Mouse (Mus musculus) neural tube, embryonic 13.5 days (tissue): ENCODE results near the gene Hist2h3c1. TPM values are rescaled to one million over a fixed set of nuclear protein-coding genes. Genes with fewer than 3 reads are reported as not detected.
"Not testable (repeated sequence)": the region's sequence is repeated elsewhere in the genome, so short reads cannot be mapped to it uniquely, and the experiment has no call there.

Experiments used
- ATAC-seq: fragments of 200-750 bp; cut with Nextera tagmentation; 2 replicates; pipeline ENCODE4 v1.8.0; 2017; ENCODE audit warnings: low read depth, mild to moderate bottlenecking, moderate TSS enrichment, moderate library complexity
- H3K27ac ChIP-seq: fragments of 300-500 bp; sonication (generic); replicated peaks from 2 replicates; pipeline ENCODE4 v1.5.1; 2015; ENCODE audit warnings: moderate library complexity, mild to moderate bottlenecking, inconsistent platforms
- H3K27me3 ChIP-seq: fragments of 300-500 bp; sonication (generic); 2 replicates; pipeline ENCODE4 v1.6.1; 2015; ENCODE audit warnings: mild to moderate bottlenecking, inconsistent platforms
- H3K36me3 ChIP-seq: fragments of 300-500 bp; sonication (generic); 2 replicates; pipeline ENCODE4 v1.6.1; 2015; ENCODE audit warnings: mild to moderate bottlenecking, inconsistent platforms
- H3K4me1 ChIP-seq: fragments of 300-500 bp; sonication (generic); replicated peaks from 2 replicates; pipeline ENCODE4 v1.6.1; 2015; ENCODE audit warnings: inconsistent platforms
- H3K4me2 ChIP-seq: fragments of 300-500 bp; sonication (generic); 2 replicates; pipeline ENCODE4 v1.6.1; 2015; ENCODE audit warnings: inconsistent platforms, mild to moderate bottlenecking, moderate library complexity
- H3K4me3 ChIP-seq: fragments of 300-500 bp; sonication (generic); 2 replicates; pipeline ENCODE4 v1.5.1; 2015; ENCODE audit warnings: mild to moderate bottlenecking, inconsistent platforms
- H3K9ac ChIP-seq: fragments of 300-500 bp; sonication (generic); 2 replicates; pipeline ENCODE4 v1.6.1; 2015; ENCODE audit warnings: moderate library complexity, mild to moderate bottlenecking, inconsistent platforms
- H3K9me3 ChIP-seq: fragments of 300-500 bp; sonication (generic); 2 replicates; pipeline ENCODE4 v1.6.1; 2016; ENCODE audit warnings: inconsistent platforms
- WGBS: fragments of 180-500 bp; shearing (Covaris S2); methylation state at CpG from one replicate; pipeline ENCODE4 v1.1.7; 2015; 5-methylcytosine and 5-hydroxymethylcytosine counted together
- microRNA-seq: library from miRNA; unstranded; fragments of <30 nt; microRNA quantifications from one replicate; pipeline ENCODE4, GENCODE M21; 2016
- polyA plus RNA-seq: library from polyadenylated mRNA; unstranded; fragments of >200 nt; fragmentation: Nextera tagmentation; extraction: Ambion mirVana; gene quantifications from 2 replicates; pipeline ENCODE4 v1.2.1, GENCODE M21; 2015

The Hist2h3c1 gene
- polyA plus RNA-seq, 1 experiment from 2014 or later, result 0.38 TPM

DNA sequence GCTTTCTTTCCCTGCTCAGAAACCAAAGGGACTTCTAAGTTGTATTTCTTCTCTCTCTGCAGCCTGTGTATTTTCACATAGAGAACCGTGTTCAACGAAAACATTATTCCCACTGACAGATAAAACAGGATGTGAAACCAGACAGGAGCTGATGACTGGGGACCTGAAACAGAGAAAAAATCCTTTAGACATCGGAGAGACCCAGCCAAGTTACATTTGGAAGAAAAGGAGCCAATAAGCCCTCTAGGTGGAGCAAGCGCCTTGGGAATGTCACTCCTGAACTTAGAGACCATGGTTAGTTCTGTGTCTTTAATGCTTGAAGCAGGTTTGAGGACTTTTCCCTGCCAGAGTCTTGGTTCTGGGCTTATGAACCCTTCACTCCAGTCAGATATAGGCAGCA lies 38.0 kb downstream of the Hist2h3c1 start:
- H3K4me1 ChIP-seq, result 0 out of 2 replicates have a peak, but pooled peaks cover 5% of the 10 kb centered on the region
- H3K9me3 ChIP-seq, result no peaks in the 10 kb centered on the region
- peaks cover 36% of the 10 kb centered on the region for H3K27me3 ChIP-seq
- H3K36me3 ChIP-seq, result no peaks in the 10 kb centered on the region
- H3K4me2 ChIP-seq, result no peak overlapping the region
- no peak overlapping the region for H3K4me3 ChIP-seq
- H3K27ac ChIP-seq, result no peak overlapping the region
- no peak for ATAC-seq
- H3K9ac ChIP-seq, result no peak overlapping the region
- 27% methylated on average over 4 of the region's 4 CpGs for WGBS

DNA sequence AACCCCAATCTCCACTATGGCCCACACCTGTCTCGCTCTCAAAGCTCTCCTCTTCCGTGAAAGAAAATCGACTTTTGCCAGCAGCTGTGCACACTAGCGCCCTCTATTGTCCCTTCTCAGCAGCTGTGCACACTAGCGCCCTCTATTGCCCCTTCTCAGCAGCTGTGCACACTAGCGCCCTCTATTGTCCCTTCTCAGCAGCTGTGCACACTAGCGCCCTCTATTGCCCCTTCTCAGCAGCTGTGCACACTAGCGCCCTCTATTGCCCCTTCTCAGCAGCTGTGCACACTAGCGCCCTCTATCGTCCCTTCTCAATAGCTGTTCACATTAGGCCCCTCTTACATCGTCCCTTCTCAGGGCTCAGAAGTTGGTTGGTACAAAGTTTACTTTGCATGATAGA lies 40.8 kb downstream of the Hist2h3c1 start:
- not testable (repeated sequence) for ATAC-seq, H3K4me2 ChIP-seq, H3K27ac ChIP-seq, H3K36me3 ChIP-seq, H3K4me3 ChIP-seq, H3K9me3 ChIP-seq, H3K4me1 ChIP-seq, H3K9ac ChIP-seq
- 89% methylated on average over 11 of the region's 11 CpGs for WGBS
- H3K27me3 ChIP-seq, result peaks cover 31% of the 10 kb centered on the region

DNA sequence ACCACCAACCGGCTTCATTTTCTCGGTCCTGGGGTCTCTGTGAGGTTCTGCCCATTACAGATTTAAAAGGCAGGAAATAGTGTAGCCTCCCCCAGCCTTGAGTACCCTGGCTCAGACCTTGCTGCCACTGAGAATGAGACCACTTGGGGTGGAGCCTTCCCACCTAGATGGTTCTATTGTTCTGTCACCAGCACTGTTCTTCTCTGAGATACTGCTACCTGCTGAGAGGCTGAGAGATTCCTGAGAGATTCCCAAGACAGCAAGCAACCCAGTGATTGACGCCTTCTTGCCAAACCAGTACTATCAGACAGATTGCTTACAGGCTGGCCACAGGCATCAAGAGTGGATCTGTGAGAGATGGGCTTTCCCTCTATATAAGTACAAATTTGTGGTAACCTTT lies 42.7 kb downstream of the Hist2h3c1 start:
- H3K9ac ChIP-seq, result no peak overlapping the region
- H3K27ac ChIP-seq, result no peak overlapping the region
- 0 out of 2 replicates have a peak, but pooled peaks cover 5% of the 10 kb centered on the region for H3K4me1 ChIP-seq
- H3K4me3 ChIP-seq, result no peak overlapping the region
- ATAC-seq, result no peak
- whole genome bisulfite sequencing, result 77% methylated on average over 3 of the region's 3 CpGs
- H3K9me3 ChIP-seq, result no peaks in the 10 kb centered on the region
- peaks cover 21% of the 10 kb centered on the region for H3K27me3 ChIP-seq
- H3K4me2 ChIP-seq, result no peak overlapping the region
- no peaks in the 10 kb centered on the region for H3K36me3 ChIP-seq

DNA sequence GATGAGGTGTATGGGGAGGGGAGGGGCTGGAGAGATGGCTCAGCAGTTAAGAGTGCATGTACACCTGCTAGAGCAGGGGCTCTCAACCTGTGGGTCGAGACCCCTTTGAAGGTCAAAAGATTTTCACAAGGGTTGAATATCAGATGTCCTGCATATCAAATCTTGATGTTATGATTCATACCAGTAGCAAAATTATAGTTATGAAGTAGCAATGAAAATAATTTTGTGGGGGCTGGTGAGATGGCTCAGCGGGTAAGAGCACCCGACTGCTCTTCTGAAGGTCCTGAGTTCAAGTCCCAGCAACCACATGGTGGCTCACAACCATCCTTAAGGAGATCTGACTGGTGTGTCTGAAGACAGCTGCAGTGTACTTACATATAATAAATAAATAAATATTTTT lies 44.2 kb downstream of the Hist2h3c1 start:
- H3K27me3 ChIP-seq, H3K9me3 ChIP-seq, H3K4me1 ChIP-seq, H3K4me2 ChIP-seq, H3K9ac ChIP-seq, H3K36me3 ChIP-seq, ATAC-seq, H3K27ac ChIP-seq, H3K4me3 ChIP-seq: not testable (repeated sequence)
- WGBS, result 89% methylated on average over 3 of the region's 3 CpGs

DNA sequence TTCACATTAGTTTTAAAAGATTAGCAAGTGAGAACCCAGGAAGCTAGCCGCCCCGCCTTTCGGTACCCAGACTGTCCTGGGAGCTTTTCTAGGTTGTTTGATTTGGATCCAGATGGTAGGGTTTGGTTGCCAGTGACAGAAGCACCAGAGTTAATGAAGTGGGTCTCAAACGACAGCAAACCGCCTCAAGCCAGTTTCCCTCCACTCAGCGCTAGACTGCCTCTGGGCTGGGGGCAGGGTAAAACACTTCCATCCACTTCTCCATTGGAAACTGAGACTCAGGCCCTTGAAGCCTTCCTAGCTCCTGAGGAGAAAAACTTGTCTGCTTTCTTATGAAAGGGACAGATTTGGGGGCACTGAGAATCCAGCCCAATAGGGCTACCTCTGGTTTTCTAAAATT lies 46.2 kb downstream of the Hist2h3c1 start:
- 62% methylated on average over 6 of the region's 6 CpGs for WGBS
- peaks cover 6% of the 10 kb centered on the region; the same call in 1 of the 2 replicates for H3K27me3 ChIP-seq
- ATAC-seq, result no peak

DNA sequence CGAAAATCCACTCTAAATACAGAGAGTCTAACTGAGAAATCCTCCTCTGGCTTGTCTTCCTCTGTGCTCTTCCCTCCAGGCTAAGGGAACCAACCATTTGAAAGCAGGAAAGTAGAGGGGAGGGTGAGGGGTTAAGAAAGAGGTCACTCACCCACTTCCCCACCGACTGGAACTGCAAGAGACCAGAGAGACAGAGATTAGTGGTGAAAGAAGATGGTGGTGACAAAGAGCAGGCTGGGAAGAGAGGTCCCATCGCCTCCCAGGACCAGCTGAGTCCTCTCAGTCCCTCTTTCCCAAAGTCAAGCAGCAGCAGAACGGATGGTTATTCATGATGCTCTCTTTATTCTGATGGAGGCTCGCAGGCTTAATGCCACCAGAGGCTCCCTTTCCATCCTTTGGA lies 46.9 kb downstream of the Hist2h3c1 start:
- Histone ChIP-seq H3K27me3 (peaks cover 6% of the 10 kb centered on the region; the same call in 1 of the 2 replicates), H3K27ac (no peak overlapping the region), H3K9me3 (no peaks in the 10 kb centered on the region; the same call in 1 of the 2 replicates), H3K9ac (no peak overlapping the region), H3K36me3 (no peaks in the 10 kb centered on the region), H3K4me1 (no peaks in the 10 kb centered on the region), H3K4me3 (no peak overlapping the region), H3K4me2 (no peak overlapping the region)
- no peak for ATAC-seq
- WGBS, result 60% methylated on average over 5 of the region's 5 CpGs

More for the DNA sequence above, 46.2 kb downstream of the Hist2h3c1 start:
- no peaks in the 10 kb centered on the region for H3K36me3 ChIP-seq
- no peak overlapping the region for H3K27ac ChIP-seq
- H3K4me1 ChIP-seq, result no peaks in the 10 kb centered on the region
- H3K4me3 ChIP-seq, result no peak overlapping the region
- no peak overlapping the region for H3K9ac ChIP-seq
- no peaks in the 10 kb centered on the region; the same call in 1 of the 2 replicates for H3K9me3 ChIP-seq
- no peak overlapping the region for H3K4me2 ChIP-seq

DNA sequence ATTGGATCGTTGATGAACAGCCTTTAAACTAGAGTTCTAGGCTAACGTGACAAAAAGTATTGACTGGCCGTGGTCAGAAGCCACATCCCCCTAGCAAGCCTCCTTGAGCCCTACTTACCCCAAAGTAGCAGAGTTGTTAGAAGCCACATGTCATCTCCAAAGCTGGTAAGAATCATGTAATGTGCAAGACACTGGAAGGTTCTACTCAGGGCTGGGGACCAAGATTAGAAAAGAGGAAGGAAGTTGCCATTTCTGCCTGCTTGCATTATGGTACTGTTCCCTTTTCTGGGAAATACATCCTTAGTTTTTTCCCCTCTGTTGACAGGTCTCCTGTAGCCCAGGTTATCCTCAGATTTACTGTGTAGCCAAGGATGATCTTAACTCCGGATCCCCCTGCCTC lies 47.3 kb downstream of the Hist2h3c1 start, which contains the start of gene Fcgr1:
Gene Fcgr1 (minus strand): TSS at position 183 of the 400 bp plus-strand sequence.
- peaks cover 6% of the 10 kb centered on the region; the same call in 1 of the 2 replicates for H3K27me3 ChIP-seq
- no peak for ATAC-seq
- WGBS, result 85% methylated on average over 4 of the region's 4 CpGs
- no peak within 1 kb of the TSS for H3K27ac ChIP-seq
- H3K4me1 ChIP-seq, result no peaks in the 10 kb centered on the region
- no peaks in the 10 kb centered on the region for H3K36me3 ChIP-seq
- H3K4me3 ChIP-seq, result no peak within 1 kb of the TSS
- no peak within 1 kb of the TSS for H3K4me2 ChIP-seq
- H3K9ac ChIP-seq, result no peak within 1 kb of the TSS
- no peaks in the 10 kb centered on the region; the same call in 1 of the 2 replicates for H3K9me3 ChIP-seq

Small RNAs within 50 kb of the gene (microRNA-seq; reads per million reads assigned to microRNA genes)
- not detected for gene Gm44492
- not detected for gene Gm47311
- not detected for gene Gm47313

Other genes with a start within 250 kb of the Hist2h3c1 start
- gene Vps45, start 188.2 kb upstream of the Hist2h3c1 start, polyA plus RNA-seq, result 66.9 and 77.1 TPM in 2 replicates
- 9.4 and 12.7 TPM in 2 replicates for gene Otud7b, start 142.2 kb upstream of the Hist2h3c1 start, polyA plus RNA-seq
- gene Mtmr11, start 84.7 kb upstream of the Hist2h3c1 start, polyA plus RNA-seq, result 10.5 and 14.1 TPM in 2 replicates
- gene Sf3b4, start 74.4 kb upstream of the Hist2h3c1 start, polyA plus RNA-seq, result 135 and 145 TPM in 2 replicates
- 72.2 and 78.5 TPM in 2 replicates for gene Sv2a, start 65.5 kb upstream of the Hist2h3c1 start, polyA plus RNA-seq
- 54.1 and 63.0 TPM in 2 replicates for gene Bola1, start 27.0 kb upstream of the Hist2h3c1 start, polyA plus RNA-seq
- gene Hist2h2ab, start 26.8 kb upstream of the Hist2h3c1 start, polyA plus RNA-seq, result 0.52 TPM in 1 of 2 replicates, not detected in the other
- 1.1 and 2.1 TPM in 2 replicates for gene Hist2h2ac, start 25.8 kb upstream of the Hist2h3c1 start, polyA plus RNA-seq
- 4.0 and 4.3 TPM in 2 replicates for gene Hist2h2be, start 25.6 kb upstream of the Hist2h3c1 start, polyA plus RNA-seq
- 2.2 and 2.6 TPM in 2 replicates for gene Hist2h3c2, start 7.6 kb upstream of the Hist2h3c1 start, polyA plus RNA-seq
- gene Hist2h2aa2, start 6.4 kb upstream of the Hist2h3c1 start, polyA plus RNA-seq, result 69.0 and 69.4 TPM in 2 replicates
- 12.3 and 21.1 TPM in 2 replicates for gene Hist2h2aa1, start 1.2 kb upstream of the Hist2h3c1 start, polyA plus RNA-seq
- gene Hist2h4, start 16.6 kb downstream of the Hist2h3c1 start, polyA plus RNA-seq, result 3.3 and 3.5 TPM in 2 replicates
- gene Hist2h3b, start 22.0 kb downstream of the Hist2h3c1 start, polyA plus RNA-seq, result 13.1 and 17.8 TPM in 2 replicates
- 2.1 and 2.7 TPM in 2 replicates for gene Hist2h2bb, start 23.1 kb downstream of the Hist2h3c1 start, polyA plus RNA-seq
- gene Fcgr1, start 47.3 kb downstream of the Hist2h3c1 start, polyA plus RNA-seq, result 1.9 and 2.1 TPM in 2 replicates
- gene BC107364, start 205.6 kb downstream of the Hist2h3c1 start, polyA plus RNA-seq, result not detected in 2 replicates